Mouse (Mus musculus) liver, adult 2 months (tissue): ENCODE data around the gene Sp110. TPM values are rescaled to one million over a fixed set of nuclear protein-coding genes. Genes with fewer than 3 reads are reported as not detected.
"Not testable (repeated sequence)": the region's sequence is repeated elsewhere in the genome, so short reads cannot be mapped to it uniquely, and the experiment has no call there.

Source experiments
- DNase-seq: peaks from one replicate; pipeline ENCODE4 v3.0.0-alpha.2; 2011; ENCODE audit warnings: low read depth, low spot score; ENCODE audit errors: extremely low read depth
- H3K27ac ChIP-seq: fragments of 200-500 bp; replicated peaks from 2 replicates; pipeline ENCODE4 v1.5.1; 2012; ENCODE audit warnings: low read depth, mild to moderate bottlenecking, control low read depth, inconsistent platforms, low read length; ENCODE audit not compliant: insufficient read depth
- H3K27me3 ChIP-seq: fragments of 200-500 bp; 2 replicates; pipeline ENCODE4 v1.6.1; 2012; ENCODE audit warnings: mild to moderate bottlenecking, moderate library complexity, low read length, inconsistent platforms; ENCODE audit not compliant: control insufficient read depth, insufficient read depth
- H3K36me3 ChIP-seq: fragments of 200-500 bp; 2 replicates; pipeline ENCODE4 v1.6.1; 2012; ENCODE audit warnings: low read length, inconsistent platforms; ENCODE audit not compliant: control insufficient read depth, insufficient read depth
- H3K4me1 ChIP-seq: fragments of 200-500 bp; 2 replicates; pipeline ENCODE4 v1.6.1; 2011; ENCODE audit warnings: low read length; ENCODE audit not compliant: control insufficient read depth, insufficient read depth
- H3K4me3 ChIP-seq: fragments of 200-500 bp; 2 replicates; pipeline ENCODE4 v1.5.1; 2011; ENCODE audit warnings: low read depth, mild to moderate bottlenecking, control low read depth, low read length, moderate library complexity; ENCODE audit not compliant: insufficient read depth
- H3K79me2 ChIP-seq: fragments of 200-500 bp; 2 replicates; pipeline ENCODE4 v1.6.1; 2012; ENCODE audit warnings: inconsistent platforms, mild to moderate bottlenecking, low read length, moderate library complexity; ENCODE audit not compliant: control insufficient read depth, insufficient read depth
- H3K9ac ChIP-seq: fragments of 200-500 bp; 2 replicates; pipeline ENCODE4 v1.6.1; 2012; ENCODE audit warnings: low read depth, mild to moderate bottlenecking, control low read depth, inconsistent platforms, low read length
- WGBS: fragments of 180-500 bp; shearing (Covaris S2); methylation state at CpG from one replicate; pipeline ENCODE4 v1.1.7; 2018; 5-methylcytosine and 5-hydroxymethylcytosine counted together
- polyA plus RNA-seq: library from polyadenylated mRNA; depleted of rRNA; stranded (reverse); fragments of >200 nt; gene quantifications from 2 replicates; pipeline ENCODE4 v1.2.3, GENCODE M21; 2012
- total RNA-seq: library from RNA; depleted of rRNA; stranded (reverse); fragments of >200 nt; gene quantifications from 2 replicates; pipeline ENCODE4 v1.2.3, GENCODE M21; 2014

Sp110 gene
- total and polyA plus RNA-seq, 2 experiments: 2.5 to 2.6 TPM

- not testable (repeated sequence) for H3K27ac ChIP-seq, DNase-seq, H3K36me3 ChIP-seq, H3K79me2 ChIP-seq, H3K4me3 ChIP-seq, H3K9ac ChIP-seq, H3K4me1 ChIP-seq, H3K27me3 ChIP-seq
- 60% methylated on average over 1 of the region's 1 CpGs for WGBS
These were observed 5.7 kb upstream of the Sp110 start for GRCm38 (mm10) chr1:85604341-85604740.

- not testable (repeated sequence) for H3K9ac ChIP-seq
- WGBS: 59% methylated on average over 4 of the region's 4 CpGs
These were observed 2.2 kb upstream of the Sp110 start for GRCm38 (mm10) chr1:85600794-85601193.

GRCm38 (mm10) chr1:85600078-85600477, 1.5 kb upstream of the Sp110 start, which contains the start of gene Sp140:
TSS of gene Sp140 (plus strand) at chr1:85600378.
- DNase-seq, H3K79me2 ChIP-seq, H3K36me3 ChIP-seq, H3K27ac ChIP-seq, H3K9ac ChIP-seq, H3K4me1 ChIP-seq, H3K27me3 ChIP-seq: not testable (repeated sequence)
- 57% methylated on average over 1 of the region's 5 CpGs for WGBS
- 0 out of 2 replicates have a peak within 1 kb of the TSS, but pooled peaks have one; percentile 3 for H3K4me3 ChIP-seq

More at GRCm38 (mm10) chr1:85600794-85601193, 2.2 kb upstream of the Sp110 start:
- H3K36me3 ChIP-seq, H3K27ac ChIP-seq, H3K4me1 ChIP-seq, H3K79me2 ChIP-seq, H3K27me3 ChIP-seq: not testable (repeated sequence)
- H3K4me3 ChIP-seq: 0 out of 2 replicates have a peak overlapping the region, but pooled peaks have one; percentile 3
- peak; percentile 19 for DNase-seq

GRCm38 (mm10) chr1:85592526-85592925, 6.1 kb downstream of the Sp110 start:
- not testable (repeated sequence) for H3K79me2 ChIP-seq, DNase-seq, H3K27ac ChIP-seq, H3K27me3 ChIP-seq, H3K9ac ChIP-seq, H3K4me1 ChIP-seq, H3K36me3 ChIP-seq, H3K4me3 ChIP-seq
- WGBS: 82% methylated on average over 8 of the region's 8 CpGs

GRCm38 (mm10) chr1:85588697-85589096, 9.9 kb downstream of the Sp110 start:
- not testable (repeated sequence) for H3K4me3 ChIP-seq, H3K9ac ChIP-seq, H3K4me1 ChIP-seq, H3K79me2 ChIP-seq, H3K36me3 ChIP-seq, H3K27me3 ChIP-seq, DNase-seq, H3K27ac ChIP-seq
- 67% methylated on average over 1 of the region's 2 CpGs for WGBS

- H3K4me3 ChIP-seq, H3K27me3 ChIP-seq, H3K27ac ChIP-seq, H3K36me3 ChIP-seq, H3K4me1 ChIP-seq, H3K9ac ChIP-seq, DNase-seq, H3K79me2 ChIP-seq: not testable (repeated sequence)
- 29% methylated on average over 5 of the region's 5 CpGs for WGBS
These were observed 17.1 kb downstream of the Sp110 start for GRCm38 (mm10) chr1:85581518-85581917.

GRCm38 (mm10) chr1:85580578-85580977, 18.0 kb downstream of the Sp110 start:
- not testable (repeated sequence) for H3K9ac ChIP-seq, H3K4me1 ChIP-seq, H3K36me3 ChIP-seq, DNase-seq, H3K27me3 ChIP-seq, H3K4me3 ChIP-seq, H3K79me2 ChIP-seq, H3K27ac ChIP-seq
- WGBS: 55% methylated on average over 3 of the region's 3 CpGs

- H3K27me3 ChIP-seq, DNase-seq, H3K4me1 ChIP-seq, H3K36me3 ChIP-seq, H3K4me3 ChIP-seq, H3K79me2 ChIP-seq, H3K9ac ChIP-seq, H3K27ac ChIP-seq: not testable (repeated sequence)
- 55% methylated on average over 3 of the region's 4 CpGs for WGBS
These were observed 18.5 kb downstream of the Sp110 start for GRCm38 (mm10) chr1:85580148-85580534.

GRCm38 (mm10) chr1:85579199-85580147, 19.1 kb downstream of the Sp110 start:
- not testable (repeated sequence) for H3K9ac ChIP-seq, H3K27ac ChIP-seq, H3K4me1 ChIP-seq, H3K4me3 ChIP-seq, H3K79me2 ChIP-seq, H3K27me3 ChIP-seq, H3K36me3 ChIP-seq, DNase-seq
- WGBS: 47% methylated on average over 6 of the region's 7 CpGs
